Mouse (Mus musculus): ENCODE results near the gene Pum2. TPM values are rescaled to one million over a fixed set of nuclear protein-coding genes. Genes with fewer than 3 reads are reported as not detected.
"Not testable (repeated sequence)": the region's sequence is repeated elsewhere in the genome, so short reads cannot be mapped to it uniquely, and the experiment has no call there.

Gene Pum2
- total RNA-seq (2014; fragmentation: Nextera tagmentation) (133 and 140 TPM in 2 replicates), total RNA-seq (2017) (139 and 153 TPM in 2 replicates)

DNA sequence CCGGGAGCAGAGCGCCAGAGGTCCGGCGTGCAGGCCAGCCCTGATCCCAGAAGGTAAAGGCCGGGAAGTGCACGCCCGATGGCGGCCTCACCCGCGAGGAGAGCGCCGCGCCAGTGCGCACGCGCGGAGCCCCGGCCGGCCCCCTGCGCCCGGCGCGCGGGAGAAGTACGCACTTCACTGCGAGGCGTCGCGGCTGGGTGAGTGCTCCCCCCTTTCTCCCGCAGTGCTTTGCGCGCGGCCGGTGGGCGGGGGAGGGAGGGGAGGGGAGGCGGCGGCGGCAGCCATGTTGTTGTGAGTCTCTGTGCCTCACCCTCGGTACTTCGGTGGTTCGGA, at the start of gene Pum2:
Gene Pum2 (plus strand): TSS at position 161 of the 333 bp plus-strand sequence.
- peak; percentile 91 for ATAC-seq (replicated peaks; ENCODE audit: poor library complexity, severe bottlenecking)

DNA sequence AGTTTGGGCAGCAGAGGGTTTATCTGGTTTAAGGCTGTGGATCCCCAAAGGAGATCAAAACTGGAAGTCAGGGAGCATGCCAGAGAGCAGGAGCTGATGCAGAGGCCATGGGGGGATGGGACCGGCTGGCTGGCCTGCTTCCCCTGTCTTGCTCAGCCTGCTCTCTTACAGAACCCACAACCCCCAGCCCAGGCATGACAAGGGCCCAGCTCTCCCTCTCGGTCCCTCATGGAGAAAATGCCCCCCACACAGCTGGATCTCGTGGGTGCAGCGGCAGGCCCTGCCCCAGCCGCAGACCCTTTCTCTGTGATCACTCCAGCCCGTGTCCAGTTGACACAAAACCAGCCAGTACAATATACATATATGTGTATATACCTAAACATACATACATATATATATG, 44.4 kb upstream of the Pum2 start:
- ATAC-seq (replicated peaks; ENCODE audit: poor library complexity, severe bottlenecking): no peak

DNA sequence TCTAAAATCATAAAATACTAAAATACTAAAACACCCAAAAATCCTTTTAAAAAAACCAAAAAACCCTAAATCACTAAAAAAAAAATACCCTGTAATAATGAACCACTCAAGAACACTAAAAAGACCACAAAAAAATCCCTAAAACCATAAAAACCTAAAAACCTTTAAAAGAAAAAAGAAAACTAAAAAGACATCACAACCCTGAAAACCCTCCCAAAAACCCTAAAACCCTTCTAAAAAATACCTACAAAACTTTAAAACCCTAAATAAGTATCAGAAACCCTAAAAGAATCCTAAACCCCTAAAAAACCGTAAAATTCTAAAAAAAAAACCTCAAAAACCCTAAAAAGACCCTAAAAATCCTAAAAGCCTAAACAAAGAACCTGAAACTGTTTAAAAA, 42.2 kb upstream of the Pum2 start:
- no peak for ATAC-seq (replicated peaks; ENCODE audit: poor library complexity, severe bottlenecking)

DNA sequence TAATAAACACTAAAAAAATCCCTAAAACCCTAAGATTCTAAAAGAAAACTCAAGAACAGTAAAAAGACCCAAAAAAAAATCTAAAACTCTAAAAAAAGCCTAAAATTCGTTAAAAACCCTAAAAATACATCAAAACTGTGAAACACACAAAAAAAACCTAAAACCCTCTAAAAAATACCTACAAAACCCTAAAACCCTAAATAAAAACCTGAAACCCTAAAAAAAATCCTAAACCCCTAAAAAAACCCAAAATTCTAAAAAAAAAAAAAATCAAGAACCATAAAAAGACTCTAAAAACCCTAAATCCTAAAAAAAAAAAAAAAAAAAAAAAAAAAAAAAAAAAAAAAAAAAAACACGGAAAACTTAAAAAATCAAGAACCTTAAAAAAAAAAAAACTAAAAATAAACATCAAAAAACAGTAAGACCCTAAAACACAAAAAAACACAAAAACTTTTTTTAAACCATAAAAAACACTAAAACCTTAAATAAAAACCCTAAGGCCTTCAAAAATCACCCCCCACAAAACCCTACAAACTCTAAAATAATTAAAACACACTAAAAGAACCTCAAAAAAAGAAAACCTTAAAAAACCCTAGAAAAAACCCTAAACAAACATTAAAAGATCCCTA, 41.1 kb upstream of the Pum2 start:
- no peak for ATAC-seq (replicated peaks; ENCODE audit: poor library complexity, severe bottlenecking)

DNA sequence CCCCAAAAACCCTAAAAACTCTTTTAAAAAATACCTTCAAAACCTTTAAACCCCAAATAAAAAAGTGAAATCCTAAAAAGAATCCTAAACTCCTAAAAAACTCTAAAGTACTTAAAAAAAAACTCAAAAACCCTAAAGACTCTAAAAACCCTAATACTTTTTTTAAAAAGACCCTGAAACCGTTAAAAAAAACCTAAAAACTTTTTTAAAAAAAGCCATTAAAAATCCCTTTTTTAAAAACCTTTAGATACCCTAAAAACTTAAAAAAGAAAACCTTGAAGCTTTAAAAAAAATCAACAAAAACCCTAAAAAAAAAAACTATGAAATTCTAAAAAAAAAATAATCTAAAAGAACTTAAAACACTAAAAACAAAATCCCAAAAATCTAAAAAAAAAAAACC, 39.6 kb upstream of the Pum2 start:
- no peak for ATAC-seq (replicated peaks; ENCODE audit: poor library complexity, severe bottlenecking)

DNA sequence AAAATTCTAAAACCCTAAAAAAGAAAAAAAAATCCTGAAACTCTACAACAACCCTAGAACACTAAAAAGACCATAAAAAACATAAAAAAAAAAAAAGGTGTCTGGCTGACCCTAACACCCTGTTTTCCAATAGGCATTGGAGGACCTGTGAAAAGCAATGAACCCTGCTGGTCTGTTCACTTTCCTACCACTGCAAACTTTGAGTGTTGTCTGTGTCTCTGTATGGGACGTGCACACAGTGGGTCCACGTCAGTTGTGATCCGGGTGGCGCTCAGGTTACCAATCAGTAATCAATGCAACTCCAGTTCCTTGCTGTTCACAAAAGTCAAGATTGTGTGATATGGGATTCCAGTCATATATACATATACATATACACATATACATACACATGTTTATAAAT, 38.4 kb upstream of the Pum2 start:
- ATAC-seq (replicated peaks; ENCODE audit: poor library complexity, severe bottlenecking): 0 out of 2 replicates have a peak, but pooled peaks have one; percentile 20

DNA sequence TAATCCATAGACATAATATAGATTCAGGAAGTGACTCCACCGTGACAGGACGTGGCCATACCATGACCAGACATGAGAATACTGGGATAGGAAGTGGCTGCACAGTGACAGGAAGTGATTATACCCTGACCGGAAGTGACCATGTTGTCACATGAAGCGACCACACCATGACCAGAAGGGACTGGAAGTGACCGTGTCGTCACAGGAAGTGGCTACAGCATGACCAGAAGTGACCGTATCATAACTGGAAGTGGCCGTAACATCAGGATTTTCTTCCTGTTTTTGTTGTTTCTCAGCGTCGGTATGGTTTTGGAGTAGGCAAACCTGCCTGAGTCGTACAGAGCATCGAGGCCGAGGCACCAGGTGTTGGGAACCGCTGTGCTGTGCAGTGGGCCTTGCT, 37.0 kb upstream of the Pum2 start:
- ATAC-seq (replicated peaks; ENCODE audit: poor library complexity, severe bottlenecking): peak; percentile 70

DNA sequence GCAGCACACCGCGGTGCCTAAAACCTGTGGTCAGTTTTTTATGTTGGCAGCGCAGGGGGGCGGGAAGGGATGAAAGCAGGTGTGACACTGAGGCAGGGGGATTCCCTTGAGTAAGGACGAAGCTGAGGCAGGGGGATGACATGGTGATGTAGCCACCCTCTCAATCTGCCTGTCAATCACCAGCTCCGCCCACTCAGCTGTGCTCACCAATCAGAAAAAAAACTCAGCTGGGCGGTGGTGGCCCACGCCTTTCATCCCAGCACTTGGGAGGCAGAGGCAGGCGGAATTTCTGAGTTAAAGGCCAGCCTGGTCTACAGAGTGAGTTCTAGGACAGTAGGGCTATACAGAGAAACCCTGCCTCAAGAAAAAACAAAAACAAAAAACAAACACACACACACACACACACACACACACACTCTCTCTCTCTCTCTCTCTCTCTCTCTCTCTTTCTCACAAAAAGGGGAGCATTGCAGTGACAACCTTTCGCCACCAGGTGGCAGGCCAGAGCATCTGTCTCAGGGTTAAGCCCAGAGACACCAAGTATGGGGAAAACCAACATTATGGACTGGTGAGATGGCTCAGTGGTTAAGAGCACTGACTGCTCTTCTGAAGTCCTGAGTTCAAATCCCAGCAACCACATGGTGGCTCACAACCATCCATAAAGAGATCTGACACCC, 35.4 kb upstream of the Pum2 start:
- peak; percentile 66 for ATAC-seq (replicated peaks; ENCODE audit: poor library complexity, severe bottlenecking)

DNA sequence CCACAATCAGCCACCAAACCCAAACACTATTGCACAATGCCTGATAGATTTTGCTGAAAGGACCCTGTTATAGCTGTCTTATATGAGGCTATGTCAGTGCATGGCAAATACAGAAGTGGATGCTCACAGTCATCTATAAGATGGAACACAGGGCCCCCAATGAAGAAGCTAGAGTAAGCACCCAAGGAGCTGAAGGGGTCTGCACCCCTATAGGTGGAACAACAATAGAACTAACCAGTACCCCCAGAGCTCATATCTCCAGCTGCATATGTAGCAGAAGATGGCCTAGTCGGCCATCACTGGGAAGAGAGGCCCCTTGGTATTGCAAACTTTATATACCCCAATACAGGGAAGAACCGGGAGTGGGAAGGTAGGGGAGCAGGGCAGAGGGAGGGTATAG, 33.7 kb upstream of the Pum2 start:
- not testable (repeated sequence) for ATAC-seq (replicated peaks; ENCODE audit: poor library complexity, severe bottlenecking)

DNA sequence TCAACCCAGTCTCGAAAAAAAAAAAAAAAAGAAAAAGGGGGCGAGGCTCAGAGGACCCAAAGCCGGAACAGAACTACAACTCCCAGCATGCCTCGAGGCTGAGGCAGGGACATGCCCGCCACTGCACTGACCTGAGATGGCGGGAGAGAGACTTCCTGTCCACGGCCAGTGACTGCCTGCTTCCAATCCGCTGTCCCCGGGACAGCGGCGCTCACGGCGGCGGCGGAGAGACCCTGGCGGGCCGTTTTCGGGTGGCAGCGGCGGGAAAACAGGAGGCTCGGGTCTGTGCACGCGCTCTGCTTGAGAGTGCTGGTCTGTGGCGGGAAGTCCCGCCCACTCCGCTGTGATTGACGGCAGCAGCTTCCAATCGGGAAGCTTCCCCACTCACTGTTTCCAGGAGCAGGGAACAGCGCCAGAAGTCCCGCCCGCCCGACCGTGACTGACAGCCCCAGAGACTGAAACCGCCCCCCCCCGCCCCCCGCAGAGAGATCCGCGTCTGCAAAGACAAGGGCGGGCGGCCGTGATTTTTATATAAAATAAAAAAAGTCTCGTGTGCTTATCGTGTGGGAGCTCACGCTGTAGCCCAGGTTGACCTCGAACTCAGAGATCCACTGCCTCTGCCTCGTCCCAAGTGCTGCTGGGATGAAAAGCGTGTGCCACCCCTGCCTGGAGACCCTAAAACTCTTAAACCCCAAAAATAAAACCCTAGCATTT, 33.1 kb upstream of the Pum2 start:
- ATAC-seq (replicated peaks; ENCODE audit: poor library complexity, severe bottlenecking): peak; percentile 95

DNA sequence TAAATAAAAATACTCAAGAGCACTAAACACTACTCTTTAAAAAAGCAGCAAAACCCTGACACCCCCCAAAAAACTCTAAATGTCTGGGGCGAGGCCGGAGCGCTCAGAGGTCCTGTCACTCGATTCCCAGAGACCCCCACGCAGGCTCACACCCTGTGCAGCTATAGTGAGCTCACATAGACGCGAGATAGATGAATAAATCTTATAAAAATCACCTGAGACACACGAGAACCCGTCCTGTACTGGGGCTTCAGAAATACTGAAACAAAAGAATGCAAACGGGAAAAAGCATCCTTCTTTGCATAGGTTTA, 32.6 kb upstream of the Pum2 start:
- ATAC-seq (replicated peaks; ENCODE audit: poor library complexity, severe bottlenecking): no peak

DNA sequence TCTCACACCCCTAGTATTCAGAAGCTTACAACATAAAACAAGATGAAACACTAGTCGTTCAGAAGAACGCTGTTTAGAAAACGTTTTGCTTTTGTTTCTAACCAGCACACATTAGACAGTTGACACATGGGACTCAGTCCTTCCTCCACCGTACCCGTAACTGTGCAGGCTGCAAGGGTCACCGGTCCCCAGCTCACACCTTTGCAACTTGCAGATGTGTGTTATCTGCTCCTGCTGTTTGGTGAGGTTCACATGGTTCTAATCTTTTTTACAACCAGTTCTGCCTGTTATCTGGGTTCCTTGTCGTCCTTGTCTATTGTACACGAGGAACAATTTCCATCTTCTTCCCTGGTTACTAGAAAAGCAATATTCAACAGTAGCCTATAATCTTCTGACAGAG, 25.7 kb upstream of the Pum2 start:
- ATAC-seq (replicated peaks; ENCODE audit: poor library complexity, severe bottlenecking): not testable (repeated sequence)

DNA sequence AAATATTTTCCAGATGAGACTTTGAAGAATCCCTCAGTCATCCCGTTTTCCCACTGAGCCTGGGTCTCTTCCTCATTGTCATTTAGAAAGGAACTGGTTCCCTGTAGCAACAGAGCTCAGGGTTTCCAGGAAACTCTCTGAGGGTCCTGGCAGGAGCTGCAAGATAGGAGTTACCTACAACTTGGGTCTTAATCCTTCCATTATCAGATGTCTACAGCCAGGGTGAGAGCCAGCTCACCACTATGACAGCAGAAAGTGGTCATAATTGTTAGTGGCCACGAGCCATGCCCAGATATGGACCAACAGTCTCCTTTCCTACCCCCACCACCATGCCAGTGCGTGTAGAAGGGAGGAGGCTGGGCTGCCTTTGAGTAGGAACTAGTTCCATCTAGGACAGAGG, 23.9 kb upstream of the Pum2 start:
- not testable (repeated sequence) for ATAC-seq (replicated peaks; ENCODE audit: poor library complexity, severe bottlenecking)

DNA sequence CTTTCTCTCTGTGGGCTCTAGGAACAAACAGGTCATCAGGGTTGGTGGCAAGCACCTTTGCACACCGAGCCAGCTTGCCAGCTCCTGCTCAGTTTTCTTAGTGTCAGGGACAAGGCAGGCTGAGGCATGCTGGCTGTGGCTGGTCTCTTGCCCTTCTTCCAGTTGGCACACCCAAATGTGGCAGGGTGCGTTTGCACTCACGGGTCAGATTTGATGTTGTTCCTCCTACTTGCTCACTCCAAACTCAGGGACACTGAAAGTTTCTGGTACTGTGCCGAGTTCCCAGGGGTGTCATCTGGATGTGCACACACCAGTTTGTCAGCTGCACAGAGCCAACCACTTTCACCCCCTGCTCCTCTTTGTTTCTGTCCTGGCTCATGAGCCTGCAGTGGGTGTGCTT, 17.3 kb upstream of the Pum2 start:
- ATAC-seq (replicated peaks; ENCODE audit: poor library complexity, severe bottlenecking): no peak

DNA sequence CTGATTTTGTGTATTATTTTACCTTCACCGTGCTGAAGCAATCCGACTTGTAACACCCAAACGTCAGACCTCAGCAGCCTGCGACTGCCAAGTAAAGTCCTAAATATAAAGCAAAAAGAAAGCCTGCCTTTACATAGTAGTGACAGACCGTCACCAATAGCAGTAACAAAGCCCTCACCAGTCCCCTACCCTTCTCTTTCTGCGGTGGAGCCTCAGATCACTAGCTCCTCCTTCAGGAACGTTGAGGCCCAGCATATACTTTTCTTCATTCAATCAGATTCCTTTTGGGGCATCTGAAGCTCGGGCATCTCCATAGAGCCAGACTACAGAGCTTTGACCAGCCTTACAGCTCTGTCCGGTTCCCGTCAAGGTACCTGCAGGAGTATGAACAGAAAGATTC, 16.8 kb upstream of the Pum2 start:
- ATAC-seq (replicated peaks; ENCODE audit: poor library complexity, severe bottlenecking): no peak

DNA sequence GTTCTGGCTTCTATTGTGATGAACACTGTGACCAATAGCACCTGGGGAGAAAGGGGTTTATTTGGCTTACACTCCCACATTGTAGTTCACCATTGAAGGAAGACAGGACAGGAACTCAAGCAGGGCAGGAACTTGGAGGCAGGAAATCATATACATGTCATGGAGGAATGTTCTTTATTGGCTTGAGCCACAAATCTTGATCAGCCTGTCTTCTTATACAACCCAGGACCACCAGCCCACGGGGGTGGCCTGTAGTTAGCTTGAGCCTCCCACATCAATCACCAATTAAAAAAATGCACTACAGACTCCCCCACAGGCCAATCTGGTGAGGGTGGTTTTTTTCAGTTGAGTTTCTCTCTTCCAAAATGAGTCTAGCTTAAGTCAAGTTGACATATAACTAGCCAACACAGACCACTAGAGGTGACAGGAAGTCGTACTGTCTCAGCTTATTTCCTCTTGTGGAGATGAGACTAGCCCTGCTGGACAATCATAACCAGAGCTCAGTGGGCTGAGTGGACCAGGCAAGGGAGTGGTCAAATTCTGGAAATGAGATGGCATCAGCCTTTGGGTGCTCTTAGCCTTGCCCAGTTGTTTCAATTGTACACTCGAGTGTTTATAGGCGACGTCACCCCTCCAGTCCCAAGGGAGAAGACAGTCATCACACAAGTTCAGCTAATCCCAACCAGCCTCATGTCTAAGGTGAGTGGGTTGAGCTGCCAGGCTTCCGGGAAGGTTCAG, 16.1 kb upstream of the Pum2 start:
- ATAC-seq (replicated peaks; ENCODE audit: poor library complexity, severe bottlenecking): no peak

DNA sequence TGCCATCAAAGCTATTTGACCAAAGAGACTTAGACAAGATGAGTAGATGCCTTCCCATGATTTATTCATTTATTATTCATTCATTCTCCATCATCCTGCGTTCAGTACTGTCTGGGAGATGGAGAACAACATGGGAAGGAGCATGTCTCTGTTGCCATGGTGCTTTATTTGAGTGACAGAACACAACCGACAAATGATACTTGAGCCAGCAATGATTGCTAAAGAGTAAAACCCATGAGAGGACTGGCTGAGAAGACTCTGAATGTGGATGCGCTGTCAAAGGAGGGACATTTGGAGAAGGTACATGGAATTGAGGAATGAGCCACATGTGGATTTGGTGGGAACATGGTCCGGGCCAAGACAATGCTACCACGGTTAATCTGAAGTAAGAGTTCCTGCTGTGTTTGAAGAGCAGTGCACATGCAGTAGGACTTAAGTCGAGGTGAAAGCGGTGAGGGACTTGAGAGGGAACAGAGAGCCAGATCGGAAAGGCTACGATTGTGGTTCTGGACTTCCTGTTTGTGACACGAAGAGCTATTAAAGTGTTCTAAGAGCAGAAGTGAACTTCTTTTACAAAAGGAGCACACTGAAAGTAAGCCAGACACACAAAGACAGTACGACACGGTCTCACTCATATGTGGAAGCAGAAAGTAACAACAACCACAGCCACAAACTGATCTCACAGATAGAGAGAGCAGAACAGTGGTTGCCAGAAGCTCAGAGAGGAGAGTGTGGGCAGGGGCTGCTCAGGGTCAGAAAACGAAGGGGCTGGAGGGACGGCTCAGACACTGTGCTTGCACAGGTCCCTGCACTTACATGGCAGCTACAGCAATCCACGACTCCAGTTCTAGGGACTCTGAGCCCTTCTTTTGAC, 14.3 kb upstream of the Pum2 start:
- ATAC-seq (replicated peaks; ENCODE audit: poor library complexity, severe bottlenecking): peak; percentile 83

DNA sequence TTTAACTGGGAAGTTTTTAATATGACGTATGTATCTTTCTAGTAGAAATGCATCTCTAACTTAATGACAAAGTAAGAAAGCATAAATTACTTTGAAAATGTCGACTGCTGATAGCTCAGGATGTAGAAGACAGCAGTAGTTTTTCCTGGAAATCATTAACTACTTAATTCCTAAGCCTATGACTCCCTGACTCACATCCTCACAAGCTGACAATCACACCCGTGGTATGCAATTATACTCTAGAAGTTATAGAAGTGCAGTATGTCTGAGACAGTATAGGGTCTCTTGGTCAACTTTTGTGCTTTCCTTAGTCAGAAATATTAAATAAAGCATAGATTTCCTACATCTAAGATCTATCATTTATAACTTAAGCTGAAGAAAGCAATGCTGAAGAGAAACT, 12.2 kb upstream of the Pum2 start:
- ATAC-seq (replicated peaks; ENCODE audit: poor library complexity, severe bottlenecking): no peak

DNA sequence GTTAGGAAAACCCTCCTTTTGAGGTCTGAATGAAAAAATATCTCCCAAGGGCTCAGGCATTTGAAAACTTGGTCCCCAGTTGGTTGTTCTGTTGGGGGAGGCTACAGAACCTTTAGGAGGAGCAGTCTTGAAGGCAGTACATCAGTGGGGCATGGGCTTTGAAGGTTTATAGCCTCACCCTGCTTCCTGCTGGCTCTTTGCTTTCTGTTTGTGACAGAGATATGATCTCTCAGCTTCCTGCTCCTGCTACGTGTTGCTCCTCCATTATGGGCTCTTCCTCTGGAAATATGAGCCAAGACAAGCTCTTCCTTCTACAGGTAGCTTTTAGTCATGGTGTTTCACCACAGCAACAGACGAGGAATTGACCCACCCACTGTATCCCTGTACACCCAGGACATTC, 11.8 kb upstream of the Pum2 start:
- no peak for ATAC-seq (replicated peaks; ENCODE audit: poor library complexity, severe bottlenecking)

DNA sequence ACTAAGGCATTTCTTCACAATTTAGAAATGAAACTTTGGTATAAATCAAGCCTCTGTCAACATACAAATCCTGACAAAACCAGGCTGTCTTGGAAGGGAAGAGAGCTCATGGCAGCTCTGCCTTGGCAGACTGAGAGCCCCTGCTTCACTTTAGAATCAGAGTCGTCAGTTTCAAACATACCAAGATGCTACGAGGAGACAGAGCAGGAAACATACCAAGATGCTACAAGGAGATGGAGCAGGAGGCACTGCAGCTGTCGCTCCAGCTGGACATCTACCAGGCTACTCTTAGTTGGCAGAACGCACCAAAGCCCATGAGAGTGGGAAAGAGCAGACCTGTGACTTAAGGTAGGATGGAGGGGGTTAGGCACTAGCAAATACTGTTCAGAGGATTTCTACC, 11.2 kb upstream of the Pum2 start:
- no peak for ATAC-seq (replicated peaks; ENCODE audit: poor library complexity, severe bottlenecking)
